Mouse (Mus musculus) hindbrain, embryonic 16.5 days (tissue): ENCODE measurements at regions not wholly inside any gene's neighbourhood (a gene's known extent, or its start where the extent isn't known, plus 50 kb on each side); places are given as distances from the start of the nearest gene placed in this dataset.

Experiments
- ATAC-seq: fragments of 200-750 bp; cut with Nextera tagmentation; 2 replicates; pipeline ENCODE4 v1.8.0; 2017; ENCODE audit warnings: moderate TSS enrichment, moderate library complexity
- H3K27ac ChIP-seq: fragments of 300-500 bp; sonication (generic); 2 replicates; pipeline ENCODE4 v1.5.1; 2014; ENCODE audit warnings: low read depth, mild to moderate bottlenecking, control low read depth, low read length, moderate library complexity
- H3K27me3 ChIP-seq: fragments of 300-500 bp; sonication (generic); replicated peaks from 2 replicates; pipeline ENCODE4 v1.6.1; 2014; ENCODE audit warnings: low read length; ENCODE audit not compliant: control insufficient read depth, insufficient read depth
- H3K36me3 ChIP-seq: fragments of 300-500 bp; sonication (generic); 2 replicates; pipeline ENCODE4 v1.6.1; 2014; ENCODE audit warnings: mild to moderate bottlenecking, low read length, moderate library complexity, mixed read lengths; ENCODE audit not compliant: control insufficient read depth, insufficient read depth
- H3K4me1 ChIP-seq: fragments of 300-500 bp; sonication (generic); 2 replicates; pipeline ENCODE4 v1.6.1; 2014; ENCODE audit warnings: low read depth, low read length; ENCODE audit not compliant: control insufficient read depth, insufficient read depth
- H3K4me2 ChIP-seq: fragments of 300-500 bp; sonication (generic); 2 replicates; pipeline ENCODE4 v1.6.1; 2014; ENCODE audit warnings: mild to moderate bottlenecking, low read length, control low read depth, moderate library complexity
- H3K4me3 ChIP-seq: fragments of 300-500 bp; sonication (generic); 2 replicates; pipeline ENCODE4 v1.5.1; 2014; ENCODE audit warnings: mild to moderate bottlenecking, low read length, control low read depth, moderate library complexity
- H3K9ac ChIP-seq: fragments of 300-500 bp; sonication (generic); 2 replicates; pipeline ENCODE4 v1.6.1; 2014; ENCODE audit warnings: low read depth, mild to moderate bottlenecking, control low read depth, low read length, moderate library complexity
- H3K9me3 ChIP-seq: fragments of 300-500 bp; sonication (generic); 2 replicates; pipeline ENCODE4 v1.6.1; 2014; ENCODE audit warnings: mild to moderate bottlenecking, low read length, moderate library complexity; ENCODE audit not compliant: control insufficient read depth
- WGBS: fragments of 180-500 bp; shearing (Covaris S2); extraction: QIAGEN DNeasy Blood & Tissue Kit; methylation state at CpG from one replicate; pipeline ENCODE4 v1.1.7; 2014; 5-methylcytosine and 5-hydroxymethylcytosine counted together

DNA sequence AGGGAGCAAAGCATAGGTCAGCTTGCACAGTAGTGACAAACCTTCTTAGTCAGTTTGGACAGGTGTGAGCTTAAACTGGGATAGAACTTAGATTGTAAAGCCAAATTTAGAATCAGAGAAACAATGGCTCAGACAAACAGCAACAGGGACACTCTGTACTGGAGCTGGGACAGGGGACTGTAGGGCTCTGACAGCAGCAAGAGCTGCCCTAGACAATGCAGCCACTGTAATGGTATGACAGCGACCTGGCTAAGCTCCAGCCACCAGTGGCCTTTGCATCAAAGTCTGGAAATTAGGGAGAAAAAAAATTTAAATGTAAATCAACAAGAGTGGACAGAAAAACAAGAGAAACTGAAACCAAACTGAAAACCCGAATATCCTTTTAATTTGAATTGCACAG is 53.2 kb upstream of the Armc3 start:
- WGBS, result 52% methylated on average over 2 of the region's 2 CpGs
- no peak overlapping the region for H3K9ac ChIP-seq
- no peak overlapping the region for H3K4me2 ChIP-seq
- H3K27ac ChIP-seq, result no peak overlapping the region
- no peaks in the 10 kb centered on the region for H3K9me3 ChIP-seq
- H3K27me3 ChIP-seq, result no peaks in the 10 kb centered on the region
- no peak overlapping the region for H3K4me3 ChIP-seq
- no peaks in the 10 kb centered on the region for H3K4me1 ChIP-seq
- no peaks in the 10 kb centered on the region for H3K36me3 ChIP-seq
- peak; percentile 83 for ATAC-seq

GRCm38 (mm10) chr2:19146289-19146688 is 52.8 kb upstream of the Armc3 start:
- H3K4me1 ChIP-seq, result no peaks in the 10 kb centered on the region
- no peak overlapping the region for H3K9ac ChIP-seq
- no peaks in the 10 kb centered on the region for H3K27me3 ChIP-seq
- no peaks in the 10 kb centered on the region for H3K9me3 ChIP-seq
- ATAC-seq, result no peak; the same call in 1 of the 2 replicates
- no peaks in the 10 kb centered on the region for H3K36me3 ChIP-seq
- H3K4me2 ChIP-seq, result no peak overlapping the region
- H3K4me3 ChIP-seq, result no peak overlapping the region
- WGBS, result 28% methylated on average over 6 of the region's 6 CpGs
- no peak overlapping the region for H3K27ac ChIP-seq

DNA sequence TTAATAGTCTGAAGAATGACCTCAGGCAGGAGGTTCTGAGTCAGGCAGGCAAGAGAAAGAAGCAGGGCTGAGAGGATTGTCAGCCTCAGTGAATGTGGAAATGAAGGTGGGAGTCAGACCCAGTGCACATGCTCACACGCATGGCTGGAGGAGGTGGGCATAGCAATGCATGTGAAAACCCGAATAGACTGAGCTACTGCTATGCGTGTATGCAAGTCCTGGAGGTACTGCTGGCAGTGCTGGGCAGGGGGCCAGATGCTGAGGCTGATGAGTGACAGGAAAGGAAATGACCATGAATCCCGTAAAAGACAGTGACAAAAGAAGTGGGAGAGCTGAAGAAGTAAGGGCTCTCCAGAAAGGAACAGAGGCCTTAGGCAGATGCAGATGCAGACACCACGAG is 50.3 kb upstream of the Armc3 start:
- Histone ChIP-seq H3K4me1 (no peaks in the 10 kb centered on the region), H3K36me3 (no peaks in the 10 kb centered on the region), H3K27me3 (no peaks in the 10 kb centered on the region), H3K9ac (no peak overlapping the region), H3K4me2 (no peak overlapping the region), H3K27ac (no peak overlapping the region), H3K9me3 (no peaks in the 10 kb centered on the region), H3K4me3 (no peak overlapping the region)
- no peak; the same call in 1 of the 2 replicates for ATAC-seq
- 39% methylated on average over 5 of the region's 5 CpGs for WGBS
